Mouse (Mus musculus): ENCODE measurements around the gene Mapk14. TPM values are rescaled to one million over a fixed set of nuclear protein-coding genes. Genes with fewer than 3 reads are reported as not detected.

The Mapk14 gene
- total and polyA plus RNA-seq, 3 experiments: 22.6 to 59.8 (median 27.6) TPM

DNA sequence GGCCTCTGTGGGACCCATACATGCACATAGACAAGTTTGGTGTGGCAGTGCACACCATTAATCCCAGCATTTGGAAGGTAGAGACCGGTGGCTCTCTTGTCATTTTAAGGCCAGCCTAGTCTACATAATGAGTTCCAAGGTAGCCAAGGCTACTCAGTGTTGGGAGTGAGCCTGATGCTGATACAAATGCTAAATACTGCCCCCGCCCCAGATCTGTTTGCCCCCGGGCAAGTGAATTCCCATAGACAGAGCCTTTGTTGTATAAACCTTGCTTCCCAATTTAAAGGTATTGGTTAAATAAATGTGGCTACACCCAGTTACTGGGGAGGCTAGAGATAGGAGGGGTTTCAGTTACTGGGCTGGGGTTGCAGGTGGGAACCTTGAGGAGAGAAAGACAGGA is 93.9 kb downstream of the Mapk14 start:
- Histone ChIP-seq H3K4me1 (ENCODE audit: control insufficient read depth in 1 of 2, insufficient read depth in 2 of 2) (peaks cover 0 to 15% of the 10 kb centered on the region in 2 experiments; a peak in 2 of 4 replicates), H3K4me2 (ENCODE audit: insufficient read depth, low read depth, poor library complexity, severe bottlenecking) (no peak overlapping the region), H3K27me3 (replicated peaks) (no peaks in the 10 kb centered on the region), H3K9ac (ENCODE audit: insufficient read depth, low read depth) (no peak overlapping the region), H3K79me2 (replicated peaks; ENCODE audit: control insufficient read depth, extremely low read depth, insufficient read depth, poor library complexity, severe bottlenecking) (no peaks in the 10 kb centered on the region), H3K9me3 (replicated peaks; ENCODE audit: low read length) (no peaks in the 10 kb centered on the region), H3K27ac (ENCODE audit: insufficient read depth, low read depth) (no peak overlapping the region), H3K36me3 (replicated peaks in 1 of 2; ENCODE audit: control insufficient read depth in 1 of 2, insufficient read depth in 1 of 2, low read length in 1 of 2) (no peaks in the 10 kb centered on the region), H3K4me3 (replicated peaks in 1 of 3; ENCODE audit: low read depth in 2 of 3, low read length in 2 of 3, poor library complexity in 1 of 3) (no peak overlapping the region)
- no peak for TF ChIP-seq ETS1 (conservative IDR thresholded peaks at IDR 0.05; ENCODE audit: low read depth, low read length)
- TF ChIP-seq USF1 (IDR thresholded peaks at IDR 0.05; ENCODE audit: low read depth, low read length): no peak
- no peak for TF ChIP-seq EP300 (IDR thresholded peaks at IDR 0.05; ENCODE audit: low read length)
- TF ChIP-seq RAD21 (IDR thresholded peaks at IDR 0.05; ENCODE audit: low read depth, low read length): no peak
- no peak for DNase-seq (ENCODE audit: extremely low read depth)
- in situ Hi-C loops (cut with MboI; ENCODE audit: low pct_ligation_motif_present, low pct_unique_long_range_greater_than_20kb, low sequenced_read_pairs) (no loop called here), dilution Hi-C loops (cut with MboI; ENCODE audit: extremely low pct_ligation_motif_present, extremely low pct_unique_long_range_greater_than_20kb, low sequenced_read_pairs) (no loop called here)

DNA sequence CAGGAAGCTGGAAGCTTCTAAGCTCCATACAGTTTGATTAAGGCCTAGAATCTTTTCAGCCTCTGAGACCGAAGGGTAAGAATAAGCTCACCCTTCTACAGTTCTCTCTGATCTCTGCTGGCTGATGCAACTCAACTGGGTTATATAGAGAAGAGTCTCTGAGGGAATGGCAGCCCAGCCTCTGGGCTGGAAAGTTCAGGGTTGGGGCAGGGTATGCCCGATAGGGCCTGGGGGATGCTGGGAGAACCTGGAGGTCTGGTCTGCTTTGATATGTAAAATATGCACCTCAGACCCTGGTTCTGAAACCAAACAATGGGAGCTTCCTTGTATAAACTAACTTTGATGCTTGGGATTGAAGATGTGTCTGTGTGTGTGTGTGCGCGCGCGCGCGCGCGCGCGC is 96.4 kb downstream of the Mapk14 start:
- Histone ChIP-seq H3K36me3 (replicated peaks in 1 of 2; ENCODE audit: control insufficient read depth in 1 of 2, insufficient read depth in 1 of 2, low read length in 1 of 2) (no peaks in the 10 kb centered on the region), H3K27me3 (replicated peaks) (no peaks in the 10 kb centered on the region), H3K4me3 (replicated peaks in 1 of 3; ENCODE audit: low read depth in 2 of 3, low read length in 2 of 3, poor library complexity in 1 of 3) (no peak overlapping the region), H3K9ac (ENCODE audit: insufficient read depth, low read depth) (no peak overlapping the region), H3K4me1 (ENCODE audit: control insufficient read depth in 1 of 2, insufficient read depth in 2 of 2) (peaks cover 0 to 1% of the 10 kb centered on the region in 2 experiments; a peak in 1 of 4 replicates), H3K4me2 (ENCODE audit: insufficient read depth, low read depth, poor library complexity, severe bottlenecking) (no peak overlapping the region), H3K27ac (ENCODE audit: insufficient read depth, low read depth) (no peak overlapping the region), H3K79me2 (replicated peaks; ENCODE audit: control insufficient read depth, extremely low read depth, insufficient read depth, poor library complexity, severe bottlenecking) (no peaks in the 10 kb centered on the region), H3K9me3 (replicated peaks; ENCODE audit: low read length) (no peaks in the 10 kb centered on the region)
- dilution Hi-C loops (cut with MboI; ENCODE audit: extremely low pct_ligation_motif_present, extremely low pct_unique_long_range_greater_than_20kb, low sequenced_read_pairs) (no loop called here), in situ Hi-C loops (cut with MboI; ENCODE audit: low pct_ligation_motif_present, low pct_unique_long_range_greater_than_20kb, low sequenced_read_pairs) (no loop called here)
- no peak for DNase-seq (ENCODE audit: extremely low read depth)
- no peak for TF ChIP-seq GABPA (IDR thresholded peaks at IDR 0.05; ENCODE audit: insufficient replicate concordance, low read depth, low read length)
- no peak for TF ChIP-seq IRF4 (IDR thresholded peaks at IDR 0.05; ENCODE audit: low read depth, low read length)
- no peak for TF ChIP-seq USF2 (conservative IDR thresholded peaks at IDR 0.05; ENCODE audit: low read depth, low read length)
- TF ChIP-seq CTCF (conservative IDR thresholded peaks at IDR 0.05 in 1 of 2, IDR thresholded peaks at IDR 0.05 in 1 of 2; ENCODE audit: low read depth in 2 of 2, low read length in 2 of 2): no peak
- TF ChIP-seq MAFK (IDR thresholded peaks at IDR 0.05; ENCODE audit: insufficient replicate concordance, low read length): no peak
- TF ChIP-seq JUND (conservative IDR thresholded peaks at IDR 0.05; ENCODE audit: low read depth, low read length): no peak

DNA sequence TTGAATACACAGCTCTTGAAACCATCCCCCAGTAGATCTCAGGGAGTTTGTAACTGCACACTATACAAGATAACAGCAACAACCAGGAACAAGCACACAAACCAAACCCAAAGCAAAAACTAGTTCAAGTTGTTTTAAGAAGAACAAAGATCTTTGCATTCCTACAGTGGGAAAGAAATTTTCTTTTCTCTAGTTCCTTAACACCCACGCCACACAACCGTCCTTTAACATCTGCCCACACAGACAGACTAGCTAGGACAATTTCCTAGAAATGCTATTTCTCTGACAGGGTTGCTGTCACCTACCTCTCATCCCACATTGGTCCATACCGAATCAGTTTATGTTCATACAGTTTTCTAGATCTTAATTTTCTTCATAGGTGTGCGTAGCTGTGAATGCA is 105.9 kb downstream of the Mapk14 start:
- in situ Hi-C loops (cut with MboI; ENCODE audit: low pct_ligation_motif_present, low pct_unique_long_range_greater_than_20kb, low sequenced_read_pairs) (no loop called here), dilution Hi-C loops (cut with MboI; ENCODE audit: extremely low pct_ligation_motif_present, extremely low pct_unique_long_range_greater_than_20kb, low sequenced_read_pairs) (no loop called here)
- TF ChIP-seq NRF1 (IDR thresholded peaks at IDR 0.05; ENCODE audit: low read depth, low read length): no peak
- TF ChIP-seq MYC (IDR thresholded peaks at IDR 0.05; ENCODE audit: low read depth, low read length): no peak
- no peak for TF ChIP-seq SMC3 (IDR thresholded peaks at IDR 0.05; ENCODE audit: low read depth, low read length)
- TF ChIP-seq PAX5 (IDR thresholded peaks at IDR 0.05; ENCODE audit: low read length): no peak
- TF ChIP-seq POLR2AphosphoS2 (IDR thresholded peaks at IDR 0.05; ENCODE audit: low read depth, low read length): no peak
- TF ChIP-seq EP300 (IDR thresholded peaks at IDR 0.05; ENCODE audit: low read length): no peak
- TF ChIP-seq ZNF384 (IDR thresholded peaks at IDR 0.05; ENCODE audit: low read depth, low read length): no peak
- no peak for TF ChIP-seq CHD2 (IDR thresholded peaks at IDR 0.05; ENCODE audit: low read length)
- TF ChIP-seq RCOR1 (conservative IDR thresholded peaks at IDR 0.05; ENCODE audit: low read depth, low read length): no peak
- TF ChIP-seq MXI1 (IDR thresholded peaks at IDR 0.05; ENCODE audit: low read depth, low read length): no peak
- TF ChIP-seq UBTF (IDR thresholded peaks at IDR 0.05; ENCODE audit: low read depth, low read length): no peak
- no peak for TF ChIP-seq KAT2A (IDR thresholded peaks at IDR 0.05; ENCODE audit: insufficient replicate concordance, low read length)
- no peak for TF ChIP-seq NELFE (IDR thresholded peaks at IDR 0.05; ENCODE audit: low read depth, low read length)
- no peak for TF ChIP-seq ZC3H11A (IDR thresholded peaks at IDR 0.05; ENCODE audit: low read depth, low read length)
- TF ChIP-seq ZMIZ1 (IDR thresholded peaks at IDR 0.05; ENCODE audit: low read depth, low read length): no peak
- no peak for TF ChIP-seq CTCF (conservative IDR thresholded peaks at IDR 0.05 in 1 of 2, IDR thresholded peaks at IDR 0.05 in 1 of 2; ENCODE audit: low read depth in 2 of 2, low read length in 2 of 2)
- TF ChIP-seq USF1 (IDR thresholded peaks at IDR 0.05; ENCODE audit: low read depth, low read length): no peak
- no peak for TF ChIP-seq MAZ (IDR thresholded peaks at IDR 0.05; ENCODE audit: low read depth, low read length)
- no peak for TF ChIP-seq BHLHE40 (IDR thresholded peaks at IDR 0.05; ENCODE audit: low read depth, low read length)
- no peaks in the 10 kb centered on the region for H3K79me2 ChIP-seq (replicated peaks; ENCODE audit: control insufficient read depth, extremely low read depth, insufficient read depth, poor library complexity, severe bottlenecking)
- no peak overlapping the region for H3K4me3 ChIP-seq (replicated peaks in 1 of 3; ENCODE audit: low read depth in 2 of 3, low read length in 2 of 3, poor library complexity in 1 of 3)
- no peak overlapping the region for H3K9ac ChIP-seq (ENCODE audit: insufficient read depth, low read depth)
- no peaks in the 10 kb centered on the region for H3K36me3 ChIP-seq (replicated peaks in 1 of 2; ENCODE audit: control insufficient read depth in 1 of 2, insufficient read depth in 1 of 2, low read length in 1 of 2)
- no peak overlapping the region for H3K4me2 ChIP-seq (ENCODE audit: insufficient read depth, low read depth, poor library complexity, severe bottlenecking)
- peaks cover 3 to 26% of the 10 kb centered on the region in 2 experiments; a peak in 3 of 4 replicates for H3K4me1 ChIP-seq (ENCODE audit: control insufficient read depth in 1 of 2, insufficient read depth in 2 of 2)
- no peak for DNase-seq (ENCODE audit: extremely low read depth)
- no peaks in the 10 kb centered on the region for H3K27me3 ChIP-seq (replicated peaks)
- H3K27ac ChIP-seq (ENCODE audit: insufficient read depth, low read depth): no peak overlapping the region
- H3K9me3 ChIP-seq (replicated peaks; ENCODE audit: low read length): peaks cover 13% of the 10 kb centered on the region

Measured in CH12.LX (cell line).